Mouse (Mus musculus) forelimb bud, embryonic 11.5 days (tissue): ENCODE results near the gene Trim15.

Source experiments
- DNase-seq: peaks from one replicate; pipeline ENCODE4 v3.0.0-alpha.2; 2012; ENCODE audit warnings: low read depth, low spot score

The Trim15 gene

DNA sequence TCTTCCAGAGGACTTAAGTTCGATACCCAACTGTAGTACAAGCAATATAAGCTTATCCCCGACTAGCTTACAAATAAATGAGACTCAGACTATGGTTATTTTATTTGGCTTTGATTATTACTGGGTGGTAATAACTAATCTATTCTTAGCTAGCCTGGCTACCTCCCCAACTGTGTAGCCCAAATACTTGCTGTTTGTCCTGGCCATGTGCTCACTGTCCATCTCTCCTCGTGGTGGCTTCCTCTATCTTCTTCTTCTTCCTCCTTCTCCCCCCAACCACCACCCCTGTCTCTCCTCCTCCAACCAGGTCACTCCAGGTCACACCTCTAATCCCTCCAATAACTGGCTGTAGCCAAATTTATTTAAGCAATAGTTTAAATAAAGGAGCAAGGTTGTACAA is 36.5 kb downstream of the Trim15 start:
- DNase-seq: no peak

DNA sequence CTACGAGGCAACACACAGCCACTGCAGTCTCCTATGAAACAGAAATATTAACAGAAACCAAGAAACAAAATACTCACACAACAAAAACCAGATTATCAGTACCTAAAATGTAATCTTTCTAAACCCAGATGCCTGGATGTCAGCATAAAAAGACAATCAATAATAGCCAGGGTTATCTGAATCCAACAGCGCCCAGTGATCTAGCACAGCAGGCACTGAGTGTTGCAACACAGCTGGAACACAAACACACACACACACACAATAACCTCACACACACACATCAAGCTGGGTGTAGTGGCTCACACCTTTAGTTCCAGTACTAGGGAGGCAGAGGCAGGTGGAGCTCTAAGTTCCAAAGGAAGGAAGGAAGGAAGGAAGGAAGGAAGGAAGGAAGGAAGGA is 38.5 kb downstream of the Trim15 start:
- DNase-seq: no peak

DNA sequence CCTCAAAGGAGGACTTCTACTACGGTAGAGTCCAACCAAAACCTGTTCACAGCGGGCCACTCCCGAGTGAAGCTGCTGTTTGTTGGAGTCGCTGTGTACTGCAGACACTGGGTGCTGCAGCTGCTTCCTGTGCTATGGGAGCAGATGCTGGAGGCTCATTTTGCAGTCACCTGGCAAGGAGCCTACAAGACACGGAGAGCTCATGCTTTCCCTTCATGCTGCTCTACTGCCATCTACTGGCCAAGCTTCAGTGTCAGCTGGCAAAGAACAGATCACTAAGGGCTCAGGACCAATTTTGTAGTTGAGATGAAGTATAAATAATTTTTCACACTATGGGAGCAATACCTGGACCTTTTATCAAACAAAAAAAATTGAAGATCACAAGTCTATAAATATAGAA is 41.0 kb downstream of the Trim15 start:
- DNase-seq: peak; percentile 41

DNA sequence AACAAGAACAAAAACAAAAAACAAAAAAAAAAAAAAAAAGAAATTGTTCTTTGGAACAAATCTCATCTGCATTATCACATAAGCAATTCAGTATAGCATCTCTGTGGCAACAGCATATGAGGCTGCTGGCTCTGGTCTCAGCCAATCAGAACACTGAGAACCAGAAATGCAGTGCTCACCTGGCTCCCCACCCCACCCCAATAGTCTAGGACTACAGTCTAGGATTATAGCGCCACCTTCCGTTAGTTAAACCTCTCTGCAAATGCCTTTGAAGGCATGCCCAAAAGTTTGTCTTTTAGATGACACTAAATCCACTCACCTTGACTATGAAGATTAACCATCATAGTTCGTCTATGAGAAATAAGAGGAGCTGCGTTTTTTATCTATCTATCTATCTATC is 41.5 kb downstream of the Trim15 start:
- no peak for DNase-seq

DNA sequence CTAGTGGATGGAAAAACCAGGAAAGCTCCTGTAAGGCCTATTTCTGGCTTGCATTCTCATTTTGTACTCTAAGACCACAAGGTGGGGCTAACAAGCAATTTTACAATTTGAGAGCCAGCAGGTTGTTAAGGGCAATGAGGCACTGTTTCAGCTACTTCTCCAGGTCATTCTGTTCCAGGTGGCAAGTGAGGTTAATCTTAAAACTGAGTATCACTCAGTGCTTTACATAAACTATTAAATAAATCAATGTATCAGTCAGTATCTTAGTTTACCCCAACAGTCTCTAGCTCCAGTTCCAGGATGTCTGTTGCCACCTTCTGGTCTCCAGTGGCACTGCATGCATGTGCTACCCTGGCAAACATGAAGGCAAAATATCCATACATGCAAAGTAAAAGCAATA is 43.0 kb downstream of the Trim15 start:
- DNase-seq: no peak

DNA sequence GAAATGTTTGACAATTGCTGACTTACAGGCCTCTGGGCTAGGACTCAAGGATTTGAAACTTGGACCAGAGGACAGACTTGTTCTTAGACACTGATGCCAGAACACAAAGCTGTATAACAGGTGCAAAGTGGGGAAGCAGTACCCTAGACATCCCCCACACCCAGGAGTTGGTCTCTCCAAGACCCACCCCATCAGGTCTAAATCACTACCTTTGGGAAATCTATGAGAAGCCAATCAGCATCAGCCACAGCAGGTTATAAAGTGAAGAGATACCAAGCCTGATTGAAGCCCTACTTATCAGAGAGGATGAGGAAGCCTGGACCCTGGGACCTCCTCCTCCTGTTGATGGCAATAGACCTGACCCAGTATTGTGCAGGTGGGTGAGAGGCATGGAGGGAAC is 55.1 kb downstream of the Trim15 start, which contains the start of gene H2-M10.6:
Gene H2-M10.6, plus strand, starts transcription at position 301 of the 400 bp plus-strand sequence.
- no peak for DNase-seq
